Mouse (Mus musculus): ENCODE measurements at regions not wholly inside any gene's neighbourhood (a gene's known extent, or its start where the extent isn't known, plus 50 kb on each side); places are given as distances from the start of the nearest gene placed in this dataset.
A peak's percentile ranks its signal among the peaks of the same experiment; 100 is the strongest.

- Histone ChIP-seq H3K27ac (peak overlapping the region; percentile 75), H3K4me3 (ENCODE audit: inconsistent target) (no peak overlapping the region), H3K36me3 (ENCODE audit: inconsistent target) (no peaks in the 10 kb centered on the region), H3K79me2 (ENCODE audit: inconsistent target) (no peaks in the 10 kb centered on the region)
- WGBS (ENCODE audit: missing documents): 91% methylated on average over 5 of the region's 5 CpGs
Observed at GRCm38 (mm10) chr10:37358334-37358733, 219.6 kb upstream of the Marcks start.

DNA sequence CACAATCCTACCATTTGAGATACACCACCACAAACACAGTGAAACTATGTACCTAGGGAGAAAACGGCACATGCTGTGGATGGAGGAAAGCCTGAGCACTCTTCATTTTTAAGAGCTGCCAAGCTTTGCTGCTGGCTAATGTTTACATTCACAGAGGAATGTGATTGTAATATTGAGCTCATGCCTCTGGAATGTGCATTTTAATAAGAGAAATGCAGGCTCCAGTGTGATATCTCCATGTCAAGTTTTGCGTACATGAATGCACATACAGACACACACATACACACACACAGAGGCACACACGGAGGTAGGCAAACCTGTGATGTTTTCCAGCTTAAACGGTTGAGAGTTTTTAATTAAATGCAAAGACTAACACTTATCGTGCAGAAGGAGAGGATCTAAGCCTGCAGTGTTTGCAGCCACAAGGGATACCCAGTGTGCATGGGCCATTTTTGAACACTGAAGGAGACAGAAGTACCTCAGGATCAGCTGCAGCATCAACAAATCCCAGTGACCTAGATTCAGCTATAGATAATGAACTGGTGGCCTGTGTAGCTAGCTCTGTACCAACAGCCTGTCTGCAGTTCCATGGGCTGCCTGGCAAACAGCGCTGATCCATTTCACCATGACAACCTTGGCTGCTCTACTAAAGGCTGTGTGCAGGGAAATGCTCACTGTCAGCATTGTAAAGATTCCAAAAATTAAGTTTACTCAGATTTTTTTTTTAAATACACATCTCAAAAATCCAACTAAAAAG is 218.8 kb upstream of the Marcks start:
- Histone ChIP-seq H3K4me3 (ENCODE audit: inconsistent target) (no peak overlapping the region), H3K27ac (no peak overlapping the region), H3K79me2 (ENCODE audit: inconsistent target) (no peaks in the 10 kb centered on the region), H3K36me3 (ENCODE audit: inconsistent target) (no peaks in the 10 kb centered on the region)
- 96% methylated on average over 6 of the region's 6 CpGs for WGBS (ENCODE audit: missing documents)

GRCm38 (mm10) chr10:37349261-37349660 is 210.5 kb upstream of the Marcks start:
- WGBS (ENCODE audit: missing documents): 86% methylated on average over 1 of the region's 1 CpGs

DNA sequence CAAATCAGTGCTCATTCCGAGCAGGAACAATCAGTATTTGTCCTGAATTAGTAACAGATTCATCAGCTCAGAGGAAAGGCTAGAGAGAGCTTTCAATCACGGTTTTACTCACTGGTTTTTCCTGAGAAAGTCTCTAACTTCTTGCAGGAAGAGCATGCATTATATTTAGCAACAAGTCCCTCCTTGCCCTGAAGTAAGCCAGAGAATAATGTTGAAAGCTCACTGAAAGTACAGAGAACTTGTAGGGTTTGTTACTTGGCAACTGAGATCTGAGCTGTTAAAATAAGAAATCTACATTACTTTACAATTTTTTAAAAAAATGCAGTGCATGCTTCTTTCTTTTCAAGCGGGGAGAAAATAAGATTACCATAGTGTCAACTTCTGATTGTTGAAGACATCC is 209.7 kb upstream of the Marcks start:
- no peak overlapping the region for H3K4me3 ChIP-seq (ENCODE audit: inconsistent target)
- no peaks in the 10 kb centered on the region for H3K36me3 ChIP-seq (ENCODE audit: inconsistent target)
- H3K27ac ChIP-seq: no peak overlapping the region
- WGBS (ENCODE audit: missing documents): 83% methylated on average over 3 of the region's 3 CpGs
- no peaks in the 10 kb centered on the region for H3K79me2 ChIP-seq (ENCODE audit: inconsistent target)

More at GRCm38 (mm10) chr10:37349261-37349660, 210.5 kb upstream of the Marcks start:
- H3K27ac ChIP-seq: no peak overlapping the region
- no peaks in the 10 kb centered on the region for H3K79me2 ChIP-seq (ENCODE audit: inconsistent target)
- no peaks in the 10 kb centered on the region for H3K36me3 ChIP-seq (ENCODE audit: inconsistent target)
- H3K4me3 ChIP-seq (ENCODE audit: inconsistent target): no peak overlapping the region

- WGBS (ENCODE audit: missing documents): 93% methylated on average over 3 of the region's 3 CpGs
- H3K4me3 ChIP-seq (ENCODE audit: inconsistent target): no peak overlapping the region
- no peaks in the 10 kb centered on the region for H3K79me2 ChIP-seq (ENCODE audit: inconsistent target)
- no peak overlapping the region for H3K27ac ChIP-seq
- no peaks in the 10 kb centered on the region for H3K36me3 ChIP-seq (ENCODE audit: inconsistent target)
Observed at GRCm38 (mm10) chr10:37347661-37348060, 208.9 kb upstream of the Marcks start.

DNA sequence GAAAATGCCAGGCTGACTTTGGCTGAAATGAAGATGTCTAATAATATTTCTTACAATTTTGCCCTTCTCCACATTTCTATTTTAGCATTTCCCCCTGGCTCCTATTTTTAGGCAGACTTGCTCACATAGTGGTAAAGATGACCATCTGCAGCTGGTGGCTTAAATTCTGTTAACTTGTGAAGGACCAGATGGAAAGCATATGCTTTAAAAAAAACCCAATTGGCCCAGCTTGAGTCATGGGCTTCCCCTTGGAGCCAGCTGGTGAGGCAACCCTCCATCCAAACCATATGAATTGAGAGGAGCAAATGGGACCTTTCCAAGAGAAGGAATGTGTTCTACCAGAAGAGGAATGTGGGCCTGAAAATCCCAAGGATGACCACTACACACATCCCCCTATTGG is 204.0 kb upstream of the Marcks start:
- Histone ChIP-seq H3K79me2 (ENCODE audit: inconsistent target) (no peaks in the 10 kb centered on the region), H3K27ac (peak overlapping the region; percentile 69), H3K36me3 (ENCODE audit: inconsistent target) (no peaks in the 10 kb centered on the region), H3K4me3 (ENCODE audit: inconsistent target) (no peak overlapping the region)

- 30% methylated on average over 3 of the region's 3 CpGs for WGBS (ENCODE audit: missing documents)
- H3K36me3 ChIP-seq (ENCODE audit: inconsistent target): no peaks in the 10 kb centered on the region
- no peaks in the 10 kb centered on the region for H3K79me2 ChIP-seq (ENCODE audit: inconsistent target)
- H3K27ac ChIP-seq: peak overlapping the region; percentile 93
- no peak overlapping the region for H3K4me3 ChIP-seq (ENCODE audit: inconsistent target)
Observed at GRCm38 (mm10) chr10:37339658-37340057, 200.9 kb upstream of the Marcks start.

- Histone ChIP-seq H3K79me2 (ENCODE audit: inconsistent target) (no peaks in the 10 kb centered on the region), H3K36me3 (ENCODE audit: inconsistent target) (no peaks in the 10 kb centered on the region), H3K4me3 (ENCODE audit: inconsistent target) (no peak overlapping the region), H3K27ac (peak overlapping the region; percentile 93)
- 41% methylated on average over 4 of the region's 4 CpGs for WGBS (ENCODE audit: missing documents)
Observed at GRCm38 (mm10) chr10:37338073-37338912, 199.6 kb upstream of the Marcks start.

GRCm38 (mm10) chr10:37337172-37337620 is 198.5 kb upstream of the Marcks start:
- 3% methylated on average over 3 of the region's 3 CpGs for WGBS (ENCODE audit: missing documents)
- H3K4me3 ChIP-seq (ENCODE audit: inconsistent target): no peak overlapping the region
- H3K36me3 ChIP-seq (ENCODE audit: inconsistent target): no peaks in the 10 kb centered on the region
- peak overlapping the region; percentile 93 for H3K27ac ChIP-seq
- no peaks in the 10 kb centered on the region for H3K79me2 ChIP-seq (ENCODE audit: inconsistent target)

DNA sequence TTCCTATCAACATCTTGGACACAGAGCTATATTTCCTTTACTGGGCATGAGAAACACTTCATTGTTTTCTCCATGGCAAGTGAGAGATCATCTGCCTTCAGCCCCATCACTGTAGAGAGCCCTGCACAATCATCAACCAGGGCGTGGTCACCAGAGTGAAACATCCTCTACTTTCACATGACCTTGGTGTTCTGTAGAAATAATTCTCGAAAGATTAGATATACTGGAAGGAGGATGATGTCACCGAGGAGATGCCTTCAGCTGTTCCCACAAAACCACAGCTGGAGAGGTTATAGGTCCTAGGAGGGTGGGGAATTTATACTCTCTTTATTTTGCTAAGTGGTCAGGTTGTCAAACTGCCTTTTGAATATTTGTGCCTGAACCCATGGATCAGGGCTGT is 196.4 kb upstream of the Marcks start:
- H3K27ac ChIP-seq: no peak overlapping the region
- WGBS (ENCODE audit: missing documents): 36% methylated on average over 3 of the region's 3 CpGs

GRCm38 (mm10) chr10:37326168-37326534 is 187.4 kb upstream of the Marcks start:
- WGBS (ENCODE audit: missing documents): 97% methylated on average over 3 of the region's 3 CpGs
- no peak overlapping the region for H3K27ac ChIP-seq
- no peak overlapping the region for H3K4me3 ChIP-seq (ENCODE audit: inconsistent target)
- H3K79me2 ChIP-seq (ENCODE audit: inconsistent target): no peaks in the 10 kb centered on the region
- no peaks in the 10 kb centered on the region for H3K36me3 ChIP-seq (ENCODE audit: inconsistent target)

More for the DNA sequence above, 196.4 kb upstream of the Marcks start:
- Histone ChIP-seq H3K79me2 (ENCODE audit: inconsistent target) (no peaks in the 10 kb centered on the region), H3K36me3 (ENCODE audit: inconsistent target) (no peaks in the 10 kb centered on the region), H3K4me3 (ENCODE audit: inconsistent target) (no peak overlapping the region)

DNA sequence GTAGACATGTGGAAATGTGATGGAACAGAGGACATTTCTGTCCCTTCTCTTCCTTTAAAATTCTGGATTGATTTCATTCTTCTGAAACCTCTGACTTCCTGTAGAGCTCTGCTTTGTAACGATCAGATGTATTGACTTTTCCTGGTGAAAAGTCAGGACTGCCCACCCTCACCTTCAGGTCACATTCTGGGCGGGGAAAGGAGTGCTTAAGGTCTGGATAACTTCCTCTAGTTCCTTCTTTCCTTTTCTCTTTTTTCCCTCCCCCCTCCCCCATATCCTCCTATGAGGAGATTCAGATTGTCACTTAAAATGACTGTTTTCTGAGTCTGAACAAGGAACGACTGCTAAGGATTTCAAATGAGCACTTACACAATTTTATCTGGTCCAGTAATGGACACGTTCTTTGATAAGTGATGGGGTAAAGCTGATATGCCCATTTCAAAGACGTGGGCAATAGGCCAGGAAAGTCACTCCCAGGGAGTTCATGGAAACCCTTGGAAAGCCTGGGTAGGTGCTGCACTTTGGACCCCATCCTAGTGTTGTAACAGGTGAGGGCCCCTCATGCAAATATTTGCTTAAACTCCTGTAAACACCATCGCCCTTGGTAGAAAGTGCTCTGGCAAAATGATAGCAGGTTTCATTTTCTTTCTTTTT is 186.9 kb upstream of the Marcks start:
- H3K36me3 ChIP-seq (ENCODE audit: inconsistent target): no peaks in the 10 kb centered on the region
- H3K4me3 ChIP-seq (ENCODE audit: inconsistent target): no peak overlapping the region
- 83% methylated on average over 6 of the region's 6 CpGs for WGBS (ENCODE audit: missing documents)
- no peak overlapping the region for H3K27ac ChIP-seq
- no peaks in the 10 kb centered on the region for H3K79me2 ChIP-seq (ENCODE audit: inconsistent target)

DNA sequence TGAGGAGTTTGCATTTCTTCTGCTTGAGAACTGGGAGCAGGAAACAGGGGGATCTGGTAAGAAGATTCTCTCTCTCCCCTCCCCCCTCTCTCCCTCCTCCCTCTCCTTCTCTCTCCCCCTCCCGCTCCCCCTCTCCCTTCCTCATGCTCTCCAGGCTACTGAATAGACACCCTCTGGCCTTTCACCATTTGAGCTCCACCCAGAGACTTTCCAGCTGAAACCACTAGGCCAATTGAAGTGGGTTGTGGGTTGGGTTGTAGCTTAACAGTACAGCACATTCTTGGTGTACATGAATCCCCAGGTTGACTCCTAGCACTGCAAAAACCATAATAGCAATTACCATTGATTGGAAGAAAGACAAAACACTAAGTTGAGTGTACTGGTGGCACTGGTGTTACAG is 185.0 kb upstream of the Marcks start:
- no peak overlapping the region for H3K4me3 ChIP-seq (ENCODE audit: inconsistent target)
- no peaks in the 10 kb centered on the region for H3K79me2 ChIP-seq (ENCODE audit: inconsistent target)
- no peak overlapping the region for H3K27ac ChIP-seq
- WGBS (ENCODE audit: missing documents): 67% methylated on average over 1 of the region's 1 CpGs
- no peaks in the 10 kb centered on the region for H3K36me3 ChIP-seq (ENCODE audit: inconsistent target)

- H3K4me3 ChIP-seq (ENCODE audit: inconsistent target): no peak overlapping the region
- no peak overlapping the region for H3K27ac ChIP-seq
- H3K36me3 ChIP-seq (ENCODE audit: inconsistent target): no peaks in the 10 kb centered on the region
- WGBS (ENCODE audit: missing documents): 100% methylated on average over 1 of the region's 1 CpGs
- no peaks in the 10 kb centered on the region for H3K79me2 ChIP-seq (ENCODE audit: inconsistent target)
Observed at GRCm38 (mm10) chr10:37322809-37323208, 184.1 kb upstream of the Marcks start.

DNA sequence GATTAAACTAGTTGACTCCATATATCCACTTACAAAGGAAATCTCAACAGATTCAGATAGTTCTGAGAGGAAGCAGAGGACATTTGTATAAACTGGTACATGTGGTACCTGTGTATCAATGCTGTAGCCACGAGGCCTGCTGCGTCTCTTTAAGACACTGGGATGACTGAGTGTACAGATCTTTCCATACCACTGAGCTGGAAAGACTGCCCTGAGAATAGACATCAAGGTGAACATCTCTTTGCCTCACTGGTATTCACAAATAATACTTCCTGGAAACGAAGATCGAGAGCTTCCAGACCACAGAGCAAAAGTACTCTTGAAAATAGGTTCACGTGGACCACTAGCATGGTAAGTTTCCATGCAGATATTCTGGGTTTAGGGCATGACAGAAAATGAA is 183.6 kb upstream of the Marcks start:
- Histone ChIP-seq H3K79me2 (ENCODE audit: inconsistent target) (no peaks in the 10 kb centered on the region), H3K27ac (no peak overlapping the region), H3K4me3 (ENCODE audit: inconsistent target) (no peak overlapping the region), H3K36me3 (ENCODE audit: inconsistent target) (no peaks in the 10 kb centered on the region)
- 97% methylated on average over 5 of the region's 5 CpGs for WGBS (ENCODE audit: missing documents)

Measured in macrophage (primary cell).